Mouse (Mus musculus) forebrain, embryonic 12.5 days (tissue): Measurements from ENCODE around the gene Erv3. TPM values are rescaled to one million over a fixed set of nuclear protein-coding genes. Genes with fewer than 3 reads are reported as not detected.
"Not testable (repeated sequence)": the region's sequence is repeated elsewhere in the genome, so short reads cannot be mapped to it uniquely, and the experiment has no call there.

Source experiments
- ATAC-seq: fragments of 200-750 bp; cut with Nextera tagmentation; 2 replicates; pipeline ENCODE4 v1.8.0; 2017; ENCODE audit warnings: moderate TSS enrichment; ENCODE audit not compliant: low FRiP score
- H3K27ac ChIP-seq: fragments of 300-500 bp; sonication (generic); 2 replicates; pipeline ENCODE4 v1.5.1; 2016; ENCODE audit warnings: mild to moderate bottlenecking
- H3K27me3 ChIP-seq: fragments of 300-500 bp; sonication (generic); 2 replicates; pipeline ENCODE4 v1.6.1; 2016; ENCODE audit warnings: mild to moderate bottlenecking
- H3K36me3 ChIP-seq: fragments of 300-500 bp; sonication (generic); replicated peaks from 2 replicates; pipeline ENCODE4 v1.6.1; 2016; ENCODE audit warnings: mild to moderate bottlenecking
- H3K4me1 ChIP-seq: fragments of 300-500 bp; sonication (generic); 2 replicates; pipeline ENCODE4 v1.6.1; 2016
- H3K4me2 ChIP-seq: fragments of 300-500 bp; sonication (generic); 2 replicates; pipeline ENCODE4 v1.6.1; 2016; ENCODE audit warnings: mild to moderate bottlenecking, moderate library complexity
- H3K4me3 ChIP-seq: fragments of 300-500 bp; sonication (generic); replicated peaks from 2 replicates; pipeline ENCODE4 v1.5.1; 2016; ENCODE audit warnings: mild to moderate bottlenecking
- H3K9ac ChIP-seq: fragments of 300-500 bp; sonication (generic); 2 replicates; pipeline ENCODE4 v1.6.1; 2016; ENCODE audit warnings: mild to moderate bottlenecking
- H3K9me3 ChIP-seq: fragments of 300-500 bp; sonication (generic); 2 replicates; pipeline ENCODE4 v1.6.1; 2016
- WGBS: fragments of 180-500 bp; shearing (Covaris S2); methylation state at CpG from one replicate; pipeline ENCODE4 v1.1.7; 2016; 5-methylcytosine and 5-hydroxymethylcytosine counted together
- polyA plus RNA-seq: library from polyadenylated mRNA; unstranded; fragments of >200 nt; fragmentation: Nextera tagmentation; extraction: Ambion mirVana; gene quantifications from 2 replicates; pipeline ENCODE4 v1.2.1, GENCODE M21; 2016

Erv3 gene
- polyA plus RNA-seq, 1 experiment from 2014 or later = not detected

DNA sequence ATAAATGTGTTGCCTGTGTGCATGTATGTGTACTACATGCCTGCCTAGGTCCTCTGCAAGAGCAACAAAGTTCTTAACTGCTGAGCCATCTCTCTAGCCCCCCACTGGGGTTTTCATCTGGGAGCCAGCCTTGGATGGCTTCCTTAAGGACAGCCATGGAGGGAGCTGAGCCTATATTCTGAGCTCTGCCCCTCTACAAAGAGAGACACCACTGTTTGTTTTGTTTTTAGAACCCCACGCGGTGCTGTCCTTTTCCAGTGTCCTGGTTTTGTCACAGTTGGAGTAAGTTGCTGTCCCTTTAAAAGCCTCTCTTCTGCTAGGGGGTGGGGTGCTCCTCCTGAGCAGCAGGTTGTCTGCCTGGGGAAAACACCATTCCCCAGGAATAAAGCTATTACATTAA lies 27.7 kb downstream of the Erv3 start:
- H3K4me1 ChIP-seq = 0 out of 2 replicates have a peak, but pooled peaks cover 7% of the 10 kb centered on the region
- H3K9me3 ChIP-seq = peaks cover 15% of the 10 kb centered on the region; the same call in 1 of the 2 replicates
- 31% methylated on average over 2 of the region's 2 CpGs for WGBS
- no peak overlapping the region for H3K4me3 ChIP-seq
- no peak overlapping the region for H3K9ac ChIP-seq
- H3K4me2 ChIP-seq = no peak overlapping the region
- no peak overlapping the region for H3K27ac ChIP-seq
- no peak for ATAC-seq
- H3K27me3 ChIP-seq = no peaks in the 10 kb centered on the region
- H3K36me3 ChIP-seq = no peaks in the 10 kb centered on the region

DNA sequence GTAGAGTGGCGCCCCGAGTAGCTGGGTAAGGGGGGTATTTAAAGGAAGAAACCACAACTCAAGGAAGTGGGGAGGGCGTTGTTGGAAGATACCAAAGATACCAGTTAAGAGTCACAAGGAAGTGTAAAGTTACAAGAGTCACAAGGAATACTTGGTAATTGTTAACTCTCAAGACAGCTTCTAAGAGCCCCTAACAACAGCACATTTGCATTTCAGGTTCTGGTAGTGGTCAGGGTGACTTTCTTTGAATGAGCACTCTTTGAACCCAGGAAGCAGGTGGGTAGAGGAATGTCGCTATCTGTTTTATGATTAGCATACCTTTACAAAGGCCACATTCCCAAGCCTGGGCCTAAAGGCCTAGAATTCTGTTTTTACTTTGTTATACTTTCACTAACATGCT lies 28.6 kb downstream of the Erv3 start:
- not testable (repeated sequence) for H3K27me3 ChIP-seq, H3K4me3 ChIP-seq, H3K36me3 ChIP-seq, H3K4me1 ChIP-seq, H3K4me2 ChIP-seq, H3K9ac ChIP-seq, H3K27ac ChIP-seq, ATAC-seq
- 85% methylated on average over 4 of the region's 4 CpGs for WGBS
- H3K9me3 ChIP-seq = peaks cover 15% of the 10 kb centered on the region; the same call in 1 of the 2 replicates

DNA sequence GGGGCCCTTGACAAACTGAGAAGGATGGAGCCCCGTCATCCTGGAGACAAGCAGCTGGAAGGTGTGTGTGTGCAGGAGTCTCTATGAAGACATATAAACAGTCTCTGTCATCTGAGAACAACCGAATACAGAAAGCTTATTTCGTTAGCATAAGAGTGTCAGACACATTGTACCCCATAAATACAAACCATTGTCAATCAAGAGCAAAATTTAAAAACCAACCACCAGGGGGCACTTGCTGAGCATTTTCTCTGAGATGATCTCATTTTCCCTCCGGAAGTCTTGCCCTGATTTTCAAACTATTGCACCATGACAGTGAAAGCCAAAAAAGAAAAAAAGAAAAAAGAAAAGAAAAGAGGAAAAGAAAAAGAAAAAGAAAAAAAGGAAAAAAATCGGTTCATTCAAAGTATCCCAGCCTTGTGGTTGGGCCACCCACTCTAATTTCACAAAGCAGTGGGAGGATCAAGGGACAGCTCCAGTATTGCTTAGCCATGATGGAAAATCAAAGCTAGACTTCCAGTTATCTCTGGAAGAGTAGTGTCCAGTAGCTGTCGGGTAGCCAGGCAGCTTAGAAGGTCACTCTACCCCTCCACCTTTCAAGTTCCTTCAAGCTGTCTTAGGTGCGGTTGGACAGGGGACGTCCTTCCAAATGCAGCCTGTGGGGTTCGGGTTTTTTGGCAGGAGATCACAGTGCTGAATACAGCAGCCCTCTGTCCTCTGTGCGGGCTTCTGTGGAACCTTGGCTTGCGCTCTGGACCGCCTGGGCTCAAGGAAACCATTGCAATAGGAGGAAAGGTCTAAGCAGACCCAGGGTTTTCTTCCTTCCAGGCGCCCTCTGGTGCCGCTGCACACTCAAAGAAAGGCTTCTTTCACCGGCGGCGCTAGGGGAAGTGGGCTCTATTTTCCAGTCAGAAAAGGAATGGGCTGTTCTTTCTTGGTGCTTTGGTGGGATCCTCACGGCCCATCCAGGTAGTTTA lies 31.3 kb downstream of the Erv3 start:
- 0 out of 2 replicates have a peak, but pooled peaks cover 6% of the 10 kb centered on the region for H3K9me3 ChIP-seq
- no peak overlapping the region for H3K9ac ChIP-seq
- no peaks in the 10 kb centered on the region for H3K36me3 ChIP-seq
- 36% methylated on average over 18 of the region's 18 CpGs for WGBS
- peak overlapping the region; percentile 32; the same call in 1 of the 2 replicates for H3K4me2 ChIP-seq
- ATAC-seq = peak; percentile 50; the same call in 1 of the 2 replicates
- H3K27ac ChIP-seq = no peak overlapping the region
- no peak overlapping the region for H3K4me3 ChIP-seq
- H3K4me1 ChIP-seq = 0 out of 2 replicates have a peak, but pooled peaks cover 7% of the 10 kb centered on the region
- H3K27me3 ChIP-seq = no peaks in the 10 kb centered on the region

DNA sequence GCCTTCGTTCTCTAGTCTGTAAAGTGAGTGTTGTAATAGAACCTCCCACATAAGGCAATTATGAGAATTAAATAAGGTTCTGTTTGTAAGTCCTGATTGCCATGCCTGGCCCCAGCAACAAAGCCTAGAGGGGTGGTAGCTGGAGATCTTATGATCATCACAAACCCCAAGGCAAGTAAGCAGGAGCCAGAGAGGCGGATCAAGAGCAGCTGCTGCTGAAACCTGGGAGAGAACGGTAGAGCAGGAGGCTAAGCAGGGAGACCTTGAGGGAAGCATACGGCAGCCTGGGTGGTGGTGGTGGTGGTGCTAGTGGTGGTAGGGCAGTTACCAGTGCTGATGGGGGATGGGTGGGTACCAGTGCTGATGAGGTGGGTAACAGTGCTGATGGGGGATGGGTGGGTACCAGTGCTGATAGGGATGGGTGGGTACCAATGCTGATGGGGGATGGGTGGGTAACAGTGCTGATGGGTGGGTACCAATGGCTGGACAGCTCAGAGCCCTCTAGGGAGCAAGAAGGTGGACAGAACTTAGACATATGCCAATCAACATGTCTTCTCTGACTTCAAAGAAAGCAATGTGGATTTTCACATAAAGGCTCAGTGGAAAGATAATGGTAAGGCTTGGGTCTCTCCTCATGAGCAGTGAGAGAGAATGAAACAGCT lies 32.4 kb downstream of the Erv3 start:
- peak; percentile 49; the same call in 1 of the 2 replicates for ATAC-seq
- no peak overlapping the region for H3K27ac ChIP-seq
- no peaks in the 10 kb centered on the region for H3K36me3 ChIP-seq
- H3K9ac ChIP-seq = no peak overlapping the region
- no peak overlapping the region for H3K4me2 ChIP-seq
- 0 out of 2 replicates have a peak, but pooled peaks cover 7% of the 10 kb centered on the region for H3K4me1 ChIP-seq
- no peak overlapping the region for H3K4me3 ChIP-seq
- peaks cover 4% of the 10 kb centered on the region; the same call in 1 of the 2 replicates for H3K27me3 ChIP-seq
- no peaks in the 10 kb centered on the region for H3K9me3 ChIP-seq
- 75% methylated on average over 4 of the region's 4 CpGs for WGBS

DNA sequence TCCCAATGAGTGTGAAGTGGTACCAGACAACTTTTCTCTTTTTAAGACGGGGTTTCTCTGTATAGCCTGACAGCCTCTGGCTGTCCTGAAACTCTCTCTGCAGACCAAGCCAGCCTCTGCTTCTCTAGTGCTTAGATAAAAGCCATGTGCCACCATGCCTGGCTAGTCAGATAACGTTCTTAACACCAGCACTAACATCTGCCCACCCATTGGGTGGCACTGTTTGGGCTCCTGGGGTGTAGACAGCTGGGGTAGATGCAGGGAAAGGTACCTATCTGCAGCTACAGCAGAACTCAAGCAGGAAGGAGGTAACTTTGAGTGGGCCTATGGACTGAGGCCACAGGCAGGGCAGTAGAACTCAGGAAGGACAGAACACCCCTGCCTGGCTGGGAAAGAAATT lies 34.0 kb downstream of the Erv3 start:
- H3K27me3 ChIP-seq = peaks cover 7% of the 10 kb centered on the region; the same call in 1 of the 2 replicates
- no peak overlapping the region for H3K27ac ChIP-seq
- peaks cover 8% of the 10 kb centered on the region for H3K4me1 ChIP-seq
- H3K9ac ChIP-seq = no peak overlapping the region
- no peaks in the 10 kb centered on the region for H3K9me3 ChIP-seq
- no peak overlapping the region for H3K4me3 ChIP-seq
- no peak overlapping the region for H3K4me2 ChIP-seq
- WGBS = 69% methylated on average over 2 of the region's 2 CpGs
- no peaks in the 10 kb centered on the region for H3K36me3 ChIP-seq
- ATAC-seq = no peak

DNA sequence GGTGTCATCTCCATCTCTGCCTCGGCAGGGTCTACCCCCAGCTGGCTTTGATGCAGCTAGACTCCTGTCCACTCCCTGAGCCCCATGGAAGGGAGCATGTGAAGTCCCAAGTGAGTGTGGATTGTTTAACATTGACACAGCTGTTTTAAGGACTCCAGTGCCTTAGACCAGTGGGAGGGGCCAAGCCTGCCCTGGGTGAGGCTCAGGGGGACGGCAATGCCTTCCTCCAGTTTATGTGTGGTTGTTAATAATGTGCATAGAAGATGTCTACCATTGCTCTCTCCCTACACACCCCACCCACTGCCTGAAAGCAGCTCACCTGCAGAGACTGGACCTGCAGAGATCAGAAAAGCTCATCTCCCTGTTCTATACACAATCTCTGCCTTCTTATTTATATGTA lies 35.6 kb downstream of the Erv3 start:
- Histone ChIP-seq H3K36me3 (no peaks in the 10 kb centered on the region), H3K4me3 (no peak overlapping the region), H3K27ac (no peak overlapping the region), H3K9ac (no peak overlapping the region), H3K9me3 (no peaks in the 10 kb centered on the region), H3K27me3 (peaks cover 7% of the 10 kb centered on the region; the same call in 1 of the 2 replicates), H3K4me1 (peaks cover 9% of the 10 kb centered on the region), H3K4me2 (no peak overlapping the region)
- 57% methylated on average over 2 of the region's 2 CpGs for whole genome bisulfite sequencing
- no peak for ATAC-seq

DNA sequence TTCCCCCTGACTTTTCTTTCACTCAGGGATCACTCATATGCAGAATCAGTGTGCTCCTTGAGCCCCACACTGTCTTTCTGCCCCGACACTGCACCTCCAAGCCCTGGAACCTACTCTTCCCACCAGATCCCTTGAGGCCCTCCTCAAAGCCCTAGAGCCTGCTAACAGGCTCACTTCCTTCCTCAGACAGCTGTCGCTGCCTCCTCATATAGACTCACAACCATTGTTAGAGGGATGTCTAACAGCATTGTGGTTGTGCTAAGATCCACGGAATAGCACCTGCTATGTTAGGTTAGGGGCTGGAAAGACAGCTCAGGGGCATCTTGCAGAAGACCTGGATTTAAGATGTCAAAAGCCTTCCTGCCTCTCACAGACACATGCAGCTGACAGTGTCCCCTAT lies 37.1 kb downstream of the Erv3 start:
- Histone ChIP-seq H3K4me2 (no peak overlapping the region), H3K36me3 (no peaks in the 10 kb centered on the region), H3K9ac (no peak overlapping the region), H3K27me3 (peaks cover 7% of the 10 kb centered on the region; the same call in 1 of the 2 replicates), H3K27ac (no peak overlapping the region), H3K4me3 (no peak overlapping the region), H3K4me1 (peaks cover 4% of the 10 kb centered on the region), H3K9me3 (no peaks in the 10 kb centered on the region)
- ATAC-seq = no peak
- 84% methylated on average over 3 of the region's 3 CpGs for WGBS

DNA sequence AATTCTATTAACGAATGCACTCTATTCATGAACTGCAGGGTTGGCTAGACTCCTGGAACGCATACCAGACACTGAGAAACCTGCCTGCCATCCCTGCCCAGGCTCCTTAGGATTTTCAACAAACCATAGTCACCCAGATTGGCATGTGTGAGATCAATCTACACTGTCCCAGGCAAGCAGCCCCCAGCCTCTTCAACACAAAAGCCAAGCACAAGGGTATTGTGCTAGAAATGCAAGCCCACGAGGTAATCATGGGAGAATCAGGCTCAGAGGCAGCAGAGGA lies 37.9 kb downstream of the Erv3 start:
- no peak for ATAC-seq
- Histone ChIP-seq H3K36me3 (no peaks in the 10 kb centered on the region), H3K9ac (no peak overlapping the region), H3K27ac (no peak overlapping the region), H3K4me2 (no peak overlapping the region), H3K4me1 (peaks cover 4% of the 10 kb centered on the region), H3K9me3 (no peaks in the 10 kb centered on the region), H3K27me3 (peaks cover 7% of the 10 kb centered on the region; the same call in 1 of the 2 replicates), H3K4me3 (no peak overlapping the region)
- WGBS = 57% methylated on average over 3 of the region's 3 CpGs

DNA sequence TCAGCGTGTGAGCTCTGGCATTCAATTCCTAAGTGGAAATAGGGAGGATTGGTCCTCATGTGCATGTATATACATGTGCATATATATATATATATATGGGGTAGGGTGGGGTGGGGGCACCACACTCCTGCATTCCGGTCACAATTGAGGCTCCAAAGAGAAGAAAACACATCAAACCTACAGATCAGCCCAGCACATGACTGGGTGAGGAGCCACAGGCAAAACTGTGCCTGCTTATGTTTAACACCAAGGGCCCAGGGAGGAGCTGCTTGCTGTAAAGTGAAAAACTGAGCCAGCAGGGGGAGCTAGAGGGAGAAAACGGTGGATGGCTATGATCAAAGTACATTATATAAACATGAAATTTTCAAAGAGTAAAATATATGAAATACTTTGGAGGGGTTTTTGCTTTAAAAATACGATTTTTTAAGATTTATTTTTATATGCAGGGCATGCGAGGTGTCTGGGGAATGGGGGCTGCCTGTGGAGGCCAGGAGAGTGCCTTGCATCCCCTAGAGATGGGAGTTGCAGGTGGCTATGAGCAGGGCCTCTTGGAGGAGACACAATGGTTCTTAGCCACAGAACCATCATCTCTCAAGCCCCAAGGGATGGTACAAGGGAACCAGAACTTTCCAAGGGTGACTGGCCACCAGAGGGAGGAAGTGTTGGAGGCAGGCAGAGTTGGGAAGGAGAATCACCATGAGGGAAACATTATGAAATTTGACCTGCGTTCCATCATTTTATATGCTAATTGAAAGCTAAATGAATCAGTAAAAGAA lies 38.4 kb downstream of the Erv3 start:
- WGBS = 30% methylated on average over 6 of the region's 6 CpGs
- H3K4me3 ChIP-seq = no peak overlapping the region

DNA sequence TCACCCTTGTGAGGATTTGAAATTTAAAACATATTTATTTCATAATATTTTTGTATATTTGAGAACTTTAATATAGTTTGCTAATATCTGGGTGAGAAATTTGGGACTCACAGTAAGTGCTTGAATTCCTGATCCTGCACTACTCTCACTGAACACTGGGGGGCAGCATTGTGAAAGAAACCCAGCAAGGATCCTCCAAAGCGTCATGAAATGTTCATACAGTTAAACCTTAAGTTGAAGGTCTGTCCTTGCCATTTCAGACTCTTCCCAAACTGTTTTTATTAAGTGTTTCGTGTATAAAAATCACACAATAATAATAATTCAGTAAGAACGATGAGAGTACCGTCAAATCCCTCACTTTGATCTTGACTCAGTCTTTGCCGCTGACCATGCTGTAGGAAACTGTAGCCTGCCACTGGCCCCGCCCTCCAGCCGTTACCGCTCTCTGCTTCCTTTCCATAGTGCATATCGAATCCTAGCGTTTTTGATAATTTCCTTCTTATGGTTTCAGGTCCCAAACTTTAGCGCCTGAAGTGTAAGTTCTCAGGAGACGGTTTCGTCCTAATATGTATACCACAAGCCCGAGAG lies 39.4 kb downstream of the Erv3 start:
- Histone ChIP-seq H3K4me3 (no peak overlapping the region; the same call in 1 of the 2 replicates), H3K9ac (no peak overlapping the region), H3K4me1 (peaks cover 4% of the 10 kb centered on the region), H3K36me3 (no peaks in the 10 kb centered on the region), H3K9me3 (no peaks in the 10 kb centered on the region), H3K27me3 (peaks cover 7% of the 10 kb centered on the region; the same call in 1 of the 2 replicates), H3K27ac (no peak overlapping the region), H3K4me2 (peak overlapping the region; percentile 41)
- peak; percentile 68 for ATAC-seq
- 23% methylated on average over 14 of the region's 14 CpGs for WGBS

More for the DNA sequence above, 38.4 kb downstream of the Erv3 start:
- Histone ChIP-seq H3K4me2 (no peak overlapping the region), H3K36me3 (no peaks in the 10 kb centered on the region), H3K4me1 (peaks cover 4% of the 10 kb centered on the region), H3K9me3 (no peaks in the 10 kb centered on the region), H3K9ac (no peak overlapping the region), H3K27ac (no peak overlapping the region), H3K27me3 (peaks cover 7% of the 10 kb centered on the region; the same call in 1 of the 2 replicates)
- ATAC-seq = no peak

DNA sequence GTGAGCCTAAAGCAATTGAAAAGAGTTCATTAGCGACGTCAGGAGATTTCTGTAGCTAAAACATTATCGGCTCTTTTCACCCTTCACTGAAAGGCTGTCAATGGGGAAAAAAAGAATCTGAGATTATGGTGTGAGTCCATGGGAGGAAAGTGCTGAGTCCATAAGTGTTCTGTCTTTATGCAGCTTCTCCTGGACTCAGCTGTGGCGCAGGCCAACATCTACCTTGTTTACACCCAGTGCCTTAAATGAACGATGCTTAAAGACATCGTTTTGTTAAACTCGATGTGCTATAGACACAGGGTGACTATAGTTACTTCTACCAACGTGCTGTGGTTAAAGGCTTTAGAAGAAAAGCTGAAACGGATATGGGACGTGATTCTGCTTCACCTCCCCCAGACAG lies 45.2 kb downstream of the Erv3 start:
- Histone ChIP-seq H3K4me3 (no peak overlapping the region), H3K9me3 (no peaks in the 10 kb centered on the region), H3K4me1 (no peaks in the 10 kb centered on the region), H3K27me3 (0 out of 2 replicates have a peak, but pooled peaks cover 25% of the 10 kb centered on the region), H3K36me3 (no peaks in the 10 kb centered on the region), H3K27ac (no peak overlapping the region), H3K4me2 (no peak overlapping the region), H3K9ac (no peak overlapping the region)
- 71% methylated on average over 10 of the region's 10 CpGs for WGBS
- ATAC-seq = no peak
